Mouse (Mus musculus): ENCODE measurements at regions not wholly inside any gene's neighbourhood (a gene's known extent, or its start where the extent isn't known, plus 50 kb on each side); places are given as distances from the start of the nearest gene placed in this dataset.
A peak's percentile ranks its signal among the peaks of the same experiment; 100 is the strongest.

DNA sequence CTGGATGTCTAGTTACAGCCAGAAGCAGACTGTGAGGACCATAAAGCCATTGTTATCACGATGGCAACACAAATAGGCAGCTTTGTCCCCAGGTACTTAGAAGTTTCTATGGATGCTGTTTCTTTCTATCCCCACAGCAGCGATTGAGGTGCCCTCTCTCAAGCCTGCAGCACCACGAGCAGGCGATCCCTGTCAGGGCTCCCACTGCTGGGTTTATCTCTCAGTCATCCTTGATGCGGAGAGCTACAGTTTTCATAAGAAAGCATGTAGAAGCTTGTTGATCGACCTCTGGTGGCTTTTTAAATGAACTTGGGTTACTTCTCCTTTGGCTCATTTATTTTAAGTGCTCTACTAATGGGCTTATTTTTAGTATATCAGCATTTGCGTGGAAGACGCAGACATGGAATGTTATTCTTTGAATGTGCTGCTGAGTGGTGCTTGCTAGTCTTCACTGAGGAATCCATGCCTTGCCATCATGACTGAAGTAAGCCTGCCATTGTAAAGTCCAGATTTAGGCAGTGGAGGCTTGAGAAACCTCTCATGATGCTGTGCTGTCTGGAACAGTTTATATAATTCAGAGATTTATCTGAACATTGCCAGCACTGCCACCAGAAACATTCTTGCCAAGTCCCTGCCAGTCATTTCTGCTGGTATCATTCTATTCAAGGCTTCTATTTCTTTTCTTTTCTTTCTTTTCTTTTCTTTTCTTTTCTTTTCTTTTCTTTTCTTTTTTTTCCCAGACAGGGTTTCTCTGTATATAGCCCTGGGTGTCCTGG is 161.0 kb downstream of the Cxcl12 start:
- no peak for DNase-seq (ENCODE audit: extremely low read depth, insufficient read length, low spot score)

DNA sequence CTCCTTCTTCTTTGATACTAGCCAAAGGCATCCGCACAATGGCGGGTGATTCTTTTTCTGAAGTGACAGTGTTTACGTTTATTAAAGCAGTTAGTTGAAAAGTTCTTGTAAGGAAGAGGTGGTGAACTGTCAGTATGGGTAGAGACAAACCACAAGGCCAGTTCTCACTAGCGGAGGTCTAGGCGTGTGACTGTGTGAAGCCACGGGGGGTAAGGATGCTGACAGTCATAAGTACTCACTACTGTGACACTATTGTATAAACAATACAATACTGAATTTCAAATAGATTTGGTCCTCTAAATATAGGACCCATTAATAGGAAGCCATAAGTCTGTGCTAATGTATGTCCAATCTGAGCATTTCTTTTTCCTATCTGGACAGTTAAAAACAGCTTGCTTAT is 161.9 kb downstream of the Cxcl12 start:
- no peak for DNase-seq (ENCODE audit: extremely low read depth, insufficient read length, low spot score)

- no peak for DNase-seq (ENCODE audit: extremely low read depth, insufficient read length, low spot score)
Observed at GRCm38 (mm10) chr6:117330726-117331360, 162.5 kb downstream of the Cxcl12 start.

DNA sequence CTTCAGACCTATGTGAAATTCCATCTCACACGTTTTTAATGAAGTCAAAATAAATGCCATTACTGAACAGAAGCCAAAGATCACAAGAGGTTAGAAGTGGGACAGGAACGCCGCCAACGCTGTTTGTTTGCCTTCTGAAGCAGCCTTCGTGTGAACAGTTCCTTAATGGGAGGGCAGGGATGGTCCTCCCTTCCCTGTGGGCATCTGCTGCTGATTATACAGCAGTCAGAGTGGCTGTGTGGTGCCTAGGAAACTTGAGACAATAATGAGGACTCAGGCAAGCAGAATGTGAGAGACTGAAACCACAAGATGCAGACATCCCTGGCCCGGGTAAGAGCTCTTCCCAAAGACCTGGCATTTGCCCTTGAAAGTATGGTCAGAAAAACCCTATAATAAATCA is 164.3 kb downstream of the Cxcl12 start:
- peak; percentile 53 for DNase-seq (ENCODE audit: extremely low read depth, insufficient read length, low spot score)

DNA sequence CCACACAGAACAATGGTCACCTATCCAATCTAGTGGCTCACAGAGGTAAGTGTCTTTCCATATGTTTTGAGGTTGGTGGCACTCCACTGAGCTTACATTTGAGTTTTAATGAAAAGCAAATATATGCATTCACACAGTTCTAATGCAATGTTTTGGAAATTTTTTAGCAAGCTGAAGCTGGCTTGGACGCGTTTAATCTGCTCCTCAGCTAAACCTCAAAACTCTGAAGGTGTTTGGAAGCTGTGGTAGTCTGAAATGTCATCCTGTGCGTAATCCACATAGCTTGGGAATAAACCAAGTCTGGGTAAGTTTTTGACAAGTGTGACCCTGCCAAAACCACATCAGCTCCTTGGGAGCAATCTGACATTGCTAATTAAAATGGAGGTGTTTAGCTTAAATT is 173.8 kb downstream of the Cxcl12 start:
- DNase-seq (ENCODE audit: extremely low read depth, insufficient read length, low spot score) = no peak

DNA sequence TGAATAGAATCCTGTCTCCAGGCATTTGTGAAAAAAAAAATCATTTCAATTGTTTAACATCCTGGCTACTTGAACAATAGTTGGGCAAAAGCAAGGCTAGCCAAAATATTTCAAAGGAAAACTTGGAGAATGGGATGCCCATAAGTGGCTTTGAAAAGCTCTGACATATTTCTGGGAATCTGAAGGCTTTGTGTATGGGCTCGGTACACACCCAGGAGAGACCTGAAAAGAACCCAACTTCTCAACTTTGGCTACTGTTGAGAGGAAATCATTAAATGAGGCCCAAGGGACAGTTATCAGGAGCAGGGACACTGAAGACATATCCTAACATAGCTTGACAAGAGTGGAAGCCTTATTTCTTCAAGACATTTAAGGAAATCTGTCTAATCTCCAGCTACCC is 179.0 kb downstream of the Cxcl12 start:
- no peak for DNase-seq (ENCODE audit: extremely low read depth, insufficient read length, low spot score)

GRCm38 (mm10) chr6:117351846-117352245 is 183.5 kb downstream of the Cxcl12 start:
- DNase-seq (ENCODE audit: extremely low read depth, insufficient read length, low spot score) = peak; percentile 54

GRCm38 (mm10) chr6:117353091-117353490 is 184.8 kb downstream of the Cxcl12 start:
- no peak for DNase-seq (ENCODE audit: extremely low read depth, insufficient read length, low spot score)

DNA sequence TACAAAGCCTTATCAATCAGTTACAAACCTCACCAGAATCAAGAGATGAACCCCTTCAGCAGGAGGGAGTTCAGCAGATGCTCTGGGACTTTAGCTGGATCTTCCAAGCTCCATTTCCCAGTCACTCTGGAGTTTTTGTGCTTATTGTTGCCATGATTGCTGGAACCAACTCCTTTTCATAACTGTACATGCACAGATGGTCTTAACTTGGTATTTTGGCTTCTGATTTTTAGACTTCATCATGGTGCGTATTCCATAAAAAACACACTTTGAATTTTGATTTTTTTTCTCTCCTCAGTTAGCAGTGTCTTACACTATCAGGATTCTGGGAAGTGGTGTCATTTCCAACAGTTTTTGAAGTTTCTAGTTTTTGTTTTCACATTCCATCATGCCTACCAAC is 187.8 kb downstream of the Cxcl12 start:
- no peak for DNase-seq (ENCODE audit: extremely low read depth, insufficient read length, low spot score)

GRCm38 (mm10) chr6:117359401-117359800 is 191.1 kb downstream of the Cxcl12 start:
- no peak for DNase-seq (ENCODE audit: extremely low read depth, insufficient read length, low spot score)

- DNase-seq (ENCODE audit: extremely low read depth, insufficient read length, low spot score) = no peak
Observed at GRCm38 (mm10) chr6:117366563-117366962, 198.2 kb downstream of the Cxcl12 start.

GRCm38 (mm10) chr6:117375989-117376388 is 207.7 kb downstream of the Cxcl12 start:
- DNase-seq (ENCODE audit: extremely low read depth, insufficient read length, low spot score) = no peak

DNA sequence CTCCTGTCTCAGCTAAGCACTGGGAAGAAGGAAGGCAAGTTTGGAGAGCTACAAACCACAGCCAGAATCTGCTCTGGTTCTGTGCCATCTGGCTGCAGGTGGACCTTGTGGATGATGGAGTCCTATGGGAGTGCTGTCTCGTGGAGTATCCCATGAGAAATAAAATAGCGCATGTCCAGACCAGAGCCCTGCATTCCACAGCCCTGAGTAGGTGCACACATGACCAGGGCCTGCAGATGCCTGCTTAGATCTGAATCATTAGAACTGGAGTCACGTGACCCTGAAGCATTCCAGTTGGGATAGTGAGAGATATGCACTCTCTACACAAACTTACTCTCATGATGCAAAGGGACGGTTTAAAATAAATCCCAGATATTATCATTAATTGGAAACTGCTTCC is 211.6 kb downstream of the Cxcl12 start:
- DNase-seq (ENCODE audit: extremely low read depth, insufficient read length, low spot score) = peak; percentile 79

GRCm38 (mm10) chr6:117390233-117390848 is 222.0 kb downstream of the Cxcl12 start:
- DNase-seq (ENCODE audit: extremely low read depth, insufficient read length, low spot score) = peak; percentile 52

GRCm38 (mm10) chr6:117393480-117393879 is 225.1 kb downstream of the Cxcl12 start:
- no peak for DNase-seq (ENCODE audit: extremely low read depth, insufficient read length, low spot score)

- DNase-seq (ENCODE audit: extremely low read depth, insufficient read length, low spot score) = no peak
Observed at GRCm38 (mm10) chr6:117405589-117406311, 237.4 kb downstream of the Cxcl12 start.

- no peak for DNase-seq (ENCODE audit: extremely low read depth, insufficient read length, low spot score)
Observed at GRCm38 (mm10) chr6:117406312-117406595, 237.9 kb downstream of the Cxcl12 start.

GRCm38 (mm10) chr6:117406757-117407156 is 238.4 kb downstream of the Cxcl12 start:
- DNase-seq (ENCODE audit: extremely low read depth, insufficient read length, low spot score) = no peak

- DNase-seq (ENCODE audit: extremely low read depth, insufficient read length, low spot score) = no peak
Observed at GRCm38 (mm10) chr6:117407206-117407858, 239.0 kb downstream of the Cxcl12 start.

GRCm38 (mm10) chr6:117407953-117408352 is 239.6 kb downstream of the Cxcl12 start:
- DNase-seq (ENCODE audit: extremely low read depth, insufficient read length, low spot score) = no peak

All from 3134 (cell line).